Mouse (Mus musculus) induced T-regulatory cell, adult 2 months (primary cell): ENCODE results near the gene Ptpn4.

Experiments used
- DNase-seq: peaks from one replicate; pipeline ENCODE4 v3.0.0-alpha.2; 2012; ENCODE audit warnings: low read depth

The Ptpn4 gene

GRCm38 (mm10) chr1:119837035-119837751, at the start of gene Ptpn4:
Gene Ptpn4, minus strand, starts transcription at chr1:119837613.
- DNase-seq = peak; percentile 97

- no peak for DNase-seq
Measured at GRCm38 (mm10) chr1:119886320-119886719, 48.9 kb upstream of the Ptpn4 start.

- DNase-seq = no peak
Measured at GRCm38 (mm10) chr1:119884272-119884671, 46.9 kb upstream of the Ptpn4 start.

- DNase-seq = no peak
Measured at GRCm38 (mm10) chr1:119878909-119879308, 41.5 kb upstream of the Ptpn4 start.

GRCm38 (mm10) chr1:119877469-119877868, 40.1 kb upstream of the Ptpn4 start:
- DNase-seq = no peak

GRCm38 (mm10) chr1:119868395-119869161, 31.2 kb upstream of the Ptpn4 start:
- no peak for DNase-seq

- no peak for DNase-seq
Measured at GRCm38 (mm10) chr1:119867300-119867699, 29.9 kb upstream of the Ptpn4 start.

GRCm38 (mm10) chr1:119865311-119865710, 27.9 kb upstream of the Ptpn4 start:
- DNase-seq = no peak

GRCm38 (mm10) chr1:119863507-119864296, 26.3 kb upstream of the Ptpn4 start:
- DNase-seq = no peak

- no peak for DNase-seq
Measured at GRCm38 (mm10) chr1:119859566-119859965, 22.2 kb upstream of the Ptpn4 start.

- DNase-seq = no peak
Measured at GRCm38 (mm10) chr1:119852980-119853379, 15.6 kb upstream of the Ptpn4 start.

- DNase-seq = no peak
Measured at GRCm38 (mm10) chr1:119852339-119852738, 14.9 kb upstream of the Ptpn4 start.

- no peak for DNase-seq
Measured at GRCm38 (mm10) chr1:119849146-119849935, 11.9 kb upstream of the Ptpn4 start.

- DNase-seq = no peak
Measured at GRCm38 (mm10) chr1:119845321-119845720, 7.9 kb upstream of the Ptpn4 start.

GRCm38 (mm10) chr1:119843121-119843520, 5.7 kb upstream of the Ptpn4 start:
- no peak for DNase-seq

- DNase-seq = peak; percentile 18
Measured at GRCm38 (mm10) chr1:119838241-119838640, 828 bp upstream of the Ptpn4 start.

- DNase-seq = peak; percentile 69
Measured at GRCm38 (mm10) chr1:119836479-119837015, 866 bp downstream of the Ptpn4 start.

GRCm38 (mm10) chr1:119835726-119836478, 1.5 kb downstream of the Ptpn4 start:
- peak; percentile 65 for DNase-seq

- no peak for DNase-seq
Measured at GRCm38 (mm10) chr1:119828160-119828559, 9.3 kb downstream of the Ptpn4 start.

GRCm38 (mm10) chr1:119818704-119819103, 18.7 kb downstream of the Ptpn4 start:
- peak; percentile 62 for DNase-seq

GRCm38 (mm10) chr1:119807707-119808106, 29.7 kb downstream of the Ptpn4 start:
- DNase-seq = no peak
